Mouse (Mus musculus): ENCODE data around the gene Adam11. TPM values are rescaled to one million over a fixed set of nuclear protein-coding genes. Genes with fewer than 3 reads are reported as not detected.

Adam11 gene
- polyA plus RNA-seq (2017; shearing (Covaris generic)): not detected

GRCm38 (mm10) chr11:102761309-102762210 is at the start of gene Adam11:
Adam11 (plus strand) TSS chr11:102761439.

GRCm38 (mm10) chr11:102819021-102819782 is 58.0 kb downstream of the Adam11 start, which contains the start of gene Gjc1:
Gjc1 (minus strand) TSS chr11:102819700.

Other genes with a start within 250 kb of the Adam11 start
- 70.4 TPM for gene Gpatch8, start 205.0 kb upstream of the Adam11 start, polyA plus RNA-seq (2017; shearing (Covaris generic))
- gene Gm11627, start 182.0 kb upstream of the Adam11 start, polyA plus RNA-seq (2017; shearing (Covaris generic)): not detected
- not detected for gene Fzd2, start 157.0 kb upstream of the Adam11 start, polyA plus RNA-seq (2017; shearing (Covaris generic))
- gene Meioc, start 97.7 kb upstream of the Adam11 start, polyA plus RNA-seq (2017; shearing (Covaris generic)): not detected
- 36.0 TPM for gene Ccdc43, start 63.7 kb upstream of the Adam11 start, polyA plus RNA-seq (2017; shearing (Covaris generic))
- gene Gjc1, start 58.3 kb downstream of the Adam11 start, polyA plus RNA-seq (2017; shearing (Covaris generic)): not detected
- not detected for gene Higd1b, start 74.4 kb downstream of the Adam11 start, polyA plus RNA-seq (2017; shearing (Covaris generic))
- gene Eftud2, start 119.5 kb downstream of the Adam11 start, polyA plus RNA-seq (2017; shearing (Covaris generic)): 124 TPM
- gene Ccdc103, start 119.8 kb downstream of the Adam11 start, polyA plus RNA-seq (2017; shearing (Covaris generic)): not detected
- not detected for gene Fam187a, start 123.7 kb downstream of the Adam11 start, polyA plus RNA-seq (2017; shearing (Covaris generic))
- not detected for gene Gfap, start 139.5 kb downstream of the Adam11 start, polyA plus RNA-seq (2017; shearing (Covaris generic))
- 0.10 TPM for gene Kif18b, start 163.7 kb downstream of the Adam11 start, polyA plus RNA-seq (2017; shearing (Covaris generic))
- gene C1ql1, start 185.2 kb downstream of the Adam11 start, polyA plus RNA-seq (2017; shearing (Covaris generic)): not detected